Mouse (Mus musculus) kidney, postnatal 4 days (tissue): Measurements from ENCODE around the gene Olfr554.
"Not testable (repeated sequence)": the region's sequence is repeated elsewhere in the genome, so short reads cannot be mapped to it uniquely, and the experiment has no call there.

ENCODE experiments used
- DNase-seq, 2 experiments: peaks; one replicate each; pipeline ENCODE4 v3.0.0; 2021; ENCODE audit warnings: mixed read lengths in 2 of 2

Olfr554 gene

GRCm38 (mm10) chr7:102638132-102638531 lies at the start of gene Olfr554:
Gene Olfr554 (plus strand): TSS chr7:102638432.
- no peak for DNase-seq

DNA sequence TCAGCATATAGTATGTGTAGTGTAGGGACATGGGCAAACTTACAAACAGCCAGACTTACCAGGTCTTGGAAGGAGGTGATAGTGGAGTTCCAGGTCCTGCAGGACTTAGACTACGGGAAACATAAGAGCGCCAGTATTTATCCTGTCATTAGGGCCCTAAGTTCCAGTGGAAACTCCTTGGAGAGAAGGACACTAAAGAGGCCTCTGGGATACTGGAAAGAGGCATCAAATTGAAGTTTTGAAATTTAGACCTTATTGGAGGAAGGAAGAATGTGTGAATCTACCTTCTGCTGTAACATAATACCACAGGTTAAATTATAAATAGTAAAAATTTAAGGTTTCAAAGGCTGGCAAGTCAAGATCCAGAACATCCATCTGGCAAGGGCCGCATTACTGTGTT lies 46.4 kb upstream of the Olfr554 start, which contains the start of gene Olfr551:
Gene Olfr551 (minus strand): TSS at position 101 of the 400 bp plus-strand sequence.
- no peak for DNase-seq

DNA sequence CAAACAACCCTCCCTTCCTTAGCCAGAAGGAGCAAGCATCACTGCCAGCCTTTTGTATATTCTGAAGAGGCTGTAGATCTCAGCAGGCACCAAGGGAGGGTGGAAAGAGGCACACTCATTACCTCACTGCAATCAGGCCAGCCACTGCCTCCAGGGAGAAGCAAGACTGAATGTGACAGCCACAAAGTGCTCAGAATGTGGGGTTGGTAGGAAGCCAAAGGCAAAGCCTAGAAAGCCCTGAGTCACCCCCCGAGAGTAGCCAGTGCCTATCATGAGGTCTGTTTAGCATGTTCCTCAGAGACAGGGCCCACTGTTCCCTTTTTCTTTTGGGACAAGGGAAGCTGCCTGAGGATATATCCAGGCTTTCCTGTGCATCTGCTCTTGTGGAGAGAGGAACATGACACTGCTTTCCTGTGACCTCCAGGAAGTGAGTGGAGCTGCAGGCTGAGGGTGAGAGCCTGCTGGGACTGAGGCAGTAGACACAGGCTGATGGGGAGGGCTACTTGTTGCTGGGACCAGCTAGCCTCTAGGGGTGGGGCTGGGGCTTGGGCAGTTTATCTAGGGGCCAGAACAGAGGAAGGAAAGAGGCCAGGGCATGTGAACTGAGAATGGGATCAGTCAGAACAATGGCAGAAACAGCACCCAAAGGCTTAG lies 40.7 kb upstream of the Olfr554 start, which contains the start of gene Olfr552:
Gene Olfr552 (plus strand): TSS at position 393 of the 654 bp plus-strand sequence.
- no peak for DNase-seq

- no peak for DNase-seq
These were observed 20.1 kb upstream of the Olfr554 start, which contains the start of gene Olfr553 for GRCm38 (mm10) chr7:102618118-102618517. Gene Olfr553 (minus strand): TSS chr7:102618218.

GRCm38 (mm10) chr7:102619608-102620007 lies 18.6 kb upstream of the Olfr554 start:
- DNase-seq = peak; percentile 7

DNA sequence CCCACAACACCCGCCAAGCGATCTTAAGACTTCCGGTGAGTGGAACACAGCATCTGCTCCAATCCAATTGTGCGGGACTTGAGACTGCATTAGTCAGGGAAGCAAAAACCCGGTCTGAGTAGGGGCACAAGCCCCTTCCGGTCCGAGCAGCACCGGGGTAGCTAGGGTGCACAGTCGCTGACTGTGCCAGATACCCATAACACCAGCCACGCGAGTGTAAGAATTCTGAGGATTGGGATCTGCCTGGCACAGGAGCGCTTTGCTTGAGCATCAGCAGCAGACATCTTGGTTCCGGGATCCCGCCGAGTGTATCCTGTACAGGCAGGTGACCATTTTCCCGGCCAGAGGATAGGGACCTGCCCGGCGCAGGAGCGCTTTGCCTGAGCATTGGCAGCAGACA lies 17.9 kb upstream of the Olfr554 start:
- DNase-seq = not testable (repeated sequence)

DNA sequence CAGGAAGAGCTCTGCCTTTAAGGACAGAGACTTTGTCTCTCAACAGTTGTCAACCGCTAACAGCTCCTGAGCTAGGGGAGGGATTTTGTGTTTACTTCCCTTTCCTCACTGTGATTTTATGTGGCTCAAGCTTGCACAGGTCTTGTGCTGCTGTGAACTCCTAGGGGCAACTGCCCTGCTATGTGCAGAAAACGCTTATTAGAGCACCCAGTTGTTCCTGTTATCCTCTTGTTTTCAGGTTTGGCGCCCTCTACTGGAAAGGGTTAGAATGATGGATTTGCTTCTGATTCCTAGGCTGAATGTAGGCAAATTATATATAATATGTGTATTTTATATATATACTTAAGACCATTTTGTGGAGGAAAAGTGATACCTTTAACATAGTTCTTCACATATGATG lies 1.6 kb upstream of the Olfr554 start:
- DNase-seq = peak; percentile 13 to 27

GRCm38 (mm10) chr7:102644945-102645344 lies 6.7 kb downstream of the Olfr554 start:
- not testable (repeated sequence) for DNase-seq

GRCm38 (mm10) chr7:102658523-102658922 lies 20.3 kb downstream of the Olfr554 start, which contains the start of gene Olfr555:
Gene Olfr555 (plus strand): TSS chr7:102658823.
- no peak for DNase-seq

DNA sequence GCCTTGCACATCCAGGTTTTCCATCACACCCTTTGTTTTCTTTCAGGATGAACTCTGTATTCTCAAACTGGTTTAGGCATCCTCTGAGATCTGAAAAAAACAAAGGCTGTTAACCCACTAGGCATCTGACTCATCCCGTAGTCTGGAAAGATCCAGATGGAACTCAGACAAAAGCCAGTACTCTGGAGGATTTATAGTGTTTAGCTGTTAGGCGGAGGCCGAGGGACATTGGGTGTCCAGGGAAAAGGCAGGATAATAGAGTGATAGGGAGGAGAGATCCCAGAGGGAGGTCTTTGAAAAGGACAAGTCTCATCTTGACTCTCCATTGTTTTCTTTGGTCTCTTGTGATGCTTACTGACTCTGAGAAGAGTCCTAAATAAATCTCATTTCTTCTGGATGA lies 26.4 kb downstream of the Olfr554 start, which contains the start of gene Olfr556:
Gene Olfr556 (plus strand): TSS at position 301 of the 400 bp plus-strand sequence.
- DNase-seq = no peak

DNA sequence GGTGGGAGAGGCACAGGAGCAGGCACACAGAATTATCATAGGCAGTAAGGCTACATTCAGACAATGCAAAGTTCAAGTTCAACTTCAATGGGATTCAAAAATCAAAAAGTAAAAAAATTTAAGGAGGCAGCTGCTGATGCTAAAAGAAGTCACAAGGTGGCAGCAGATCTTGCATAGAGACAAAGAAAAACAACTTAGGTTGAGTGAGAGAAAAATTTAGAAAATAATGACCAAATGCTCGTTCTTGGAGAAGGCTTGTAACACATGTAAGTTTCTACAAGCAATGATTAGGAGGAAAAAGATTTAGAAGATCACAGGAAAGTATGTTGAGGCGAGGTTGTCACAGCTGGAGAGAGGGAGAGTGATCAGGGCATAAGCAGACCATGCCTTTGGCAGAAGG lies 27.1 kb downstream of the Olfr554 start:
- DNase-seq = peak; percentile 8 to 12

- no peak for DNase-seq
These were observed 38.0 kb downstream of the Olfr554 start for GRCm38 (mm10) chr7:102676225-102676624.

- no peak for DNase-seq
These were observed 43.7 kb downstream of the Olfr554 start for GRCm38 (mm10) chr7:102681916-102682315.

GRCm38 (mm10) chr7:102686944-102687501 lies 48.8 kb downstream of the Olfr554 start, which contains the start of gene Trim68:
Gene Trim68 (minus strand): TSS chr7:102687327.
- DNase-seq = peak; percentile 91 to 95
